Mouse (Mus musculus) heart, embryonic 14.5 days (tissue): ENCODE measurements at regions not wholly inside any gene's neighbourhood (a gene's known extent, or its start where the extent isn't known, plus 50 kb on each side); places are given as distances from the start of the nearest gene placed in this dataset.

Experiments
- ATAC-seq: fragments of 200-750 bp; cut with Nextera tagmentation; 2 replicates; pipeline ENCODE4 v1.8.0; 2017; ENCODE audit warnings: low read depth, moderate TSS enrichment; ENCODE audit not compliant: insufficient number of reproducible peaks, insufficient read depth, low FRiP score
- H3K27ac ChIP-seq, 2 experiments: fragments of 200-500 bp in 1 of 2; fragments of 300-500 bp in 1 of 2; sonication (generic) in 1 of 2; replicated peaks in 1 of 2; 2 replicates each; pipeline ENCODE4 v1.5.1; 2012 to 2014; ENCODE audit warnings: low read depth in 2 of 2, low read length in 2 of 2, control low read depth in 1 of 2, mild to moderate bottlenecking in 1 of 2, mixed read lengths in 1 of 2; ENCODE audit not compliant: control insufficient read depth in 1 of 2, insufficient read depth in 1 of 2
- H3K27me3 ChIP-seq: fragments of 300-500 bp; sonication (generic); 2 replicates; pipeline ENCODE4 v1.6.1; 2014; ENCODE audit warnings: mild to moderate bottlenecking, low read length, control low read depth; ENCODE audit not compliant: control insufficient read depth, insufficient read depth
- H3K36me3 ChIP-seq: fragments of 300-500 bp; sonication (generic); 2 replicates; pipeline ENCODE4 v1.6.1; 2014; ENCODE audit warnings: mild to moderate bottlenecking, control low read depth, low read length, mixed read lengths; ENCODE audit not compliant: control insufficient read depth, insufficient read depth
- H3K4me1 ChIP-seq, 2 experiments: fragments of 200-500 bp in 1 of 2; fragments of 300-500 bp in 1 of 2; sonication (generic) in 1 of 2; 2 replicates each; pipeline ENCODE4 v1.6.1; 2012 to 2014; ENCODE audit warnings: low read length in 2 of 2, control low read depth in 1 of 2, mixed read lengths in 1 of 2; ENCODE audit not compliant: control insufficient read depth in 2 of 2, insufficient read depth in 2 of 2
- H3K4me2 ChIP-seq: fragments of 300-500 bp; sonication (generic); 2 replicates; pipeline ENCODE4 v1.6.1; 2014; ENCODE audit warnings: mild to moderate bottlenecking, low read length
- H3K4me3 ChIP-seq, 2 experiments: fragments of 200-500 bp in 1 of 2; fragments of 300-500 bp in 1 of 2; sonication (generic) in 1 of 2; 2 replicates each; pipeline ENCODE4 v1.5.1; 2012 to 2014; ENCODE audit warnings: low read length in 2 of 2, mild to moderate bottlenecking in 2 of 2, control low read depth in 1 of 2, low read depth in 1 of 2, moderate library complexity in 1 of 2; ENCODE audit not compliant: control insufficient read depth in 1 of 2, insufficient read depth in 1 of 2
- H3K9ac ChIP-seq: fragments of 300-500 bp; sonication (generic); 2 replicates; pipeline ENCODE4 v1.6.1; 2014; ENCODE audit warnings: mild to moderate bottlenecking, low read length
- H3K9me3 ChIP-seq: fragments of 300-500 bp; sonication (generic); 2 replicates; pipeline ENCODE4 v1.6.1; 2016; ENCODE audit warnings: low read length, control low read depth; ENCODE audit not compliant: control insufficient read depth
- WGBS: fragments of 180-500 bp; shearing (Covaris S2); extraction: QIAGEN DNeasy Blood & Tissue Kit; methylation state at CpG from one replicate; pipeline ENCODE4 v1.1.7; 2014; 5-methylcytosine and 5-hydroxymethylcytosine counted together

DNA sequence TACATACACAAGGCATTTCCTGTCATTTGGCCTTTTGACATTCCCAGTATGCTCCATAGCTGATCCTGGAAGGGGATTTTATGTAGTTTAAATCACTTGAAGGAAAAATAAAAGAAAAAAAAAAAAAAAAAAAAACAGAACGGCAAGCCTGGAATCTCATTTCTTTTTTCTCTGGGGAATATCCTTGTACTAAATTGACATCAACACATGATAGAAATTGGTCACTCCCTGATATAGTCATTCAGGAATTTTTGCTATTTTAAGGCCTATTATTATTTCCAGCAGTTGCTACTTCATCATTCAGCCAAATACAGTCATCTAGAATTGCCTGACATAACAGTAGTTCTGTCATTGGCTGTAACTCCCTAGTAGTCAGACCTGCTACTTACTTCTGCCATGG lies 538.8 kb upstream of the Zeb2 start:
- 54% methylated on average over 1 of the region's 1 CpGs for WGBS
- H3K4me1 ChIP-seq = no peaks in the 10 kb centered on the region
- no peak overlapping the region for H3K4me2 ChIP-seq
- H3K4me3 ChIP-seq = no peak overlapping the region
- ATAC-seq = no peak
- H3K27me3 ChIP-seq = no peaks in the 10 kb centered on the region
- H3K27ac ChIP-seq = no peak overlapping the region
- H3K9me3 ChIP-seq = no peaks in the 10 kb centered on the region
- no peak overlapping the region for H3K9ac ChIP-seq
- no peaks in the 10 kb centered on the region for H3K36me3 ChIP-seq

DNA sequence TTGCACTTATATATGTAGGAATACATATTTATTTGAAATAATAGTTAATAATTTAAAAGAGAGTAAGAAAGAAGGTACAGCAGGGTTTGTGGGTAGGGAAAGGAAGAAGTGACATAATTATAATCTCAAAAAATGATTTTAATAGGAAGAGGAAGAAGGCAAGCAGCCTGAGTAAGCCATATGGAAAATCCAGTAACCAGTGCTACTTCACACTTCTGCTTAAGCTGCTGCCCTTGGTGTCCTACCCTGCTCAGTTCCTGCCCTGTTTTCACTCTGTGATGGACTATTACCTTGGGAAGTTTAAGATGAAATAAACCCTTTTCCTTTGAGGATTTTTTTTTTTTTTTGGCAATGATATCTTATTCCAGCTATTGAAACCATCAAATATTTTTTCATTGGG lies 537.5 kb upstream of the Zeb2 start:
- Histone ChIP-seq H3K27ac (no peak overlapping the region), H3K36me3 (no peaks in the 10 kb centered on the region), H3K4me1 (no peaks in the 10 kb centered on the region), H3K27me3 (no peaks in the 10 kb centered on the region), H3K4me3 (no peak overlapping the region), H3K4me2 (no peak overlapping the region), H3K9me3 (no peaks in the 10 kb centered on the region), H3K9ac (no peak overlapping the region)
- no peak for ATAC-seq

DNA sequence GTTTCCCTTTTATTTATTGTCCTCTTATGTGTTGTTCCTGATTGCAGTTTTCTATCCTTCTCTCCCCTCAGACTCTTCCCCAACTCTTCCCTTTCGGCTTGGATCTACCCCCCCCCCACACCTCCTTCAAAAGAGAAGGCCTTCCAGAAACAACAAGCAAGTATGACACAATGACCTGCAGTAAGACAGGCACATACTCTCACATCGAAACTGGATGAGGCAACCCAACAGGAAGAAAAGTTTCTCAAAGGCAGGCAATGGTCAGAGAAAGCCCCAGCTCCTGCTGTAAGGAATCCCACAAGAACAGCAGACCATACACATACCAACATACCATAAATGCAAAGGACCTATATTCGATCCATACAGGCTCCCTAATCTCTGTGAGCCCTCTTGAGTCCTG lies 535.8 kb upstream of the Zeb2 start:
- H3K4me2 ChIP-seq = no peak overlapping the region
- no peaks in the 10 kb centered on the region for H3K36me3 ChIP-seq
- no peak for ATAC-seq
- H3K9me3 ChIP-seq = no peaks in the 10 kb centered on the region
- H3K4me3 ChIP-seq = no peak overlapping the region
- H3K27ac ChIP-seq = no peak overlapping the region
- WGBS = 72% methylated on average over 3 of the region's 3 CpGs
- H3K27me3 ChIP-seq = no peaks in the 10 kb centered on the region
- H3K4me1 ChIP-seq = no peaks in the 10 kb centered on the region
- no peak overlapping the region for H3K9ac ChIP-seq

DNA sequence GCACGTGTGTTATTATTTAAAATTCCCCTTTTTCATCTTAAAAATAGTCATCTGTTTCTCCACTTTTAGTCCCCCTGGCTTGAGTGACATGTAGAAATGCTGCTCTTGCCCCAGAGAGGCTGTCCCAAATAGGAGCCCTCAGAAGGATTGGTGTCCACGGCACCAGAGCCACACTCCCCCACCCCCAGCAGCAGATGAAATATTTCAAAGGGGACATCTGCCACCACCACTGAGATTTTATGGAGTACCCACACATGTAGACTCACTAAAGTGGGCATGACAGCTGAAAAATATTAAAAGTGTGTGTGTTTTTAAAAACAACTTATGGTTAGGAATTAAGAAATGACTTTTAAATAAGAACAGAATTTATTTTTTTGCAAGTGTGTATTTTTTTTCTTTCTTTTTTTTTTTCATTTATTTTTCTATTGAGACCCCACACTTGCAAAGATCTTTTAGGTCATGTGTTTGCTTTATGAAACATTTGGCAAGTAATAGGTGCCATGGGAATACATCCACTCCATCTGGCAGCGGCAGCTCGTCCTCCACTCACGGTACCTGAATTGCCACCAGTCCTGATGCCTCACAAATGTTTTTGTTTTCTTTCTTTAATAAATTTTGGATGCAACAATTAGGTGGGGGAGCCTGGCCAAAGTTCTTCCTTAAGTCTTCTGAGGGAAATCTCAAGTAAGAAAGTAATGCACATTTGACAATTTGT lies 533.2 kb upstream of the Zeb2 start:
- Histone ChIP-seq H3K9me3 (no peaks in the 10 kb centered on the region), H3K9ac (no peak overlapping the region), H3K27me3 (no peaks in the 10 kb centered on the region), H3K4me3 (no peak overlapping the region), H3K4me1 (no peaks in the 10 kb centered on the region), H3K36me3 (no peaks in the 10 kb centered on the region), H3K27ac (no peak overlapping the region), H3K4me2 (no peak overlapping the region)
- no peak for ATAC-seq
- WGBS = 83% methylated on average over 5 of the region's 5 CpGs

DNA sequence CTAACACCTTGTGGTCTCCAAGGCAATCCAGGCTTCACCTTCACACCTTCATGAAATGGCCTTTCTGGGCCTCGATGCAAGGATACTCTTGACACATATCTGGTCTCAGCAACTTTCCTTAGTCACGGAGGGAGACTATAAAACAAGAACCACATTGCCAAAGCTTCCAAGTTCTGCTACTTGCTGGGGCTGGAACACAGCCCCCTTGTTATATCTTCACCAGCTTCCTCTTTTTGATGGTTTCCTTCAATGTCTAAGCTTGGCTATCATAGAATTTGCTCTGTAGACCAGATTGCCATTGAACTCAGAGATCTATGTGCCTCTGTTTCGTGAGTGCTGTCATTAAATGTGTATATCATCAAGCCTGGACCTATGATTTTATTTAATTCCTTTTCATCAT lies 530.7 kb upstream of the Zeb2 start:
- Histone ChIP-seq H3K9me3 (no peaks in the 10 kb centered on the region), H3K27ac (no peak overlapping the region), H3K4me3 (no peak overlapping the region), H3K27me3 (no peaks in the 10 kb centered on the region), H3K36me3 (no peaks in the 10 kb centered on the region), H3K4me1 (no peaks in the 10 kb centered on the region), H3K4me2 (no peak overlapping the region), H3K9ac (no peak overlapping the region)
- ATAC-seq = no peak
- 80% methylated on average over 3 of the region's 3 CpGs for WGBS

DNA sequence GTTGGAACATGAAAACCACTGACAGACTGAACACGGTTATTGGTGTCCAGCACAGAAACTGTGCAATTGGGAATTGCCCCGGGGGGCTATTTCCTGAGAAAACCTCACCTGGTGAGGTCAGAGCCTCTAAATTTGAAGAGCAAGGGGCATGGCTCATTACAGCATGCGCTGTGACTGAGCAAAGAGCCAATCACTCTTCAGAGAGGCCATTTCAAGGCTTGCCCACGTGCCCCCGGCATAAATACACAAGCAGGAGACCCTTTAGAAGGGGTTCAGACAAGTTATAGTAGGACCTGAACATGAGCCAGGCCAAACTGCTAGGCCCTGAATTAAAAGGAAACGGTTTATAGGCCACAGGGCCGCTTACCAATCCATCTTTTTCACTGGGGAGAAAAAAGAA lies 512.9 kb upstream of the Zeb2 start:
- no peak overlapping the region for H3K9ac ChIP-seq
- no peaks in the 10 kb centered on the region for H3K36me3 ChIP-seq
- no peak overlapping the region for H3K4me2 ChIP-seq
- 71% methylated on average over 7 of the region's 7 CpGs for WGBS
- no peaks in the 10 kb centered on the region for H3K4me1 ChIP-seq
- H3K27me3 ChIP-seq = no peaks in the 10 kb centered on the region
- H3K27ac ChIP-seq = no peak overlapping the region
- ATAC-seq = no peak
- no peaks in the 10 kb centered on the region for H3K9me3 ChIP-seq
- H3K4me3 ChIP-seq = no peak overlapping the region

DNA sequence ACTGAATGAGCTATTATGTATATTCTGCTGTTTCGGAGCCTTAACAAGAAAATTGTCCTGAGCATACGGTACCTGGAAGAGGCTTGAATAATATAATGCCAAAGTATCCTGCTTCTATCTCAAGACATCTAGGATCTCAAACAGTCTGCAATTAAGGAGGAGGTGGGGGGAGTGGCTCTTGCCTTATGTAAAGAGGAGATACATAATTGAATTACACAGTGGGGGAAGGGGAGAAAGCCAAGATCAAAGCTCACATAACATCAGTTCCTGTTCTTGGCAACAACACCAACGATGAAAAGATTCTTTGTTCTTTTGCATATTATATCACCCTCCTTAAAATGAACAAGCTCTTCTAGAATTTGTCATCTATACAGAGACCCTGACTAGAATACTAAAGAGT lies 512.4 kb upstream of the Zeb2 start:
- H3K27ac ChIP-seq = no peak overlapping the region
- ATAC-seq = no peak
- no peaks in the 10 kb centered on the region for H3K27me3 ChIP-seq
- H3K36me3 ChIP-seq = no peaks in the 10 kb centered on the region
- H3K9ac ChIP-seq = no peak overlapping the region
- H3K4me2 ChIP-seq = no peak overlapping the region
- no peaks in the 10 kb centered on the region for H3K9me3 ChIP-seq
- whole genome bisulfite sequencing = 77% methylated on average over 3 of the region's 3 CpGs
- H3K4me1 ChIP-seq = no peaks in the 10 kb centered on the region
- no peak overlapping the region for H3K4me3 ChIP-seq

DNA sequence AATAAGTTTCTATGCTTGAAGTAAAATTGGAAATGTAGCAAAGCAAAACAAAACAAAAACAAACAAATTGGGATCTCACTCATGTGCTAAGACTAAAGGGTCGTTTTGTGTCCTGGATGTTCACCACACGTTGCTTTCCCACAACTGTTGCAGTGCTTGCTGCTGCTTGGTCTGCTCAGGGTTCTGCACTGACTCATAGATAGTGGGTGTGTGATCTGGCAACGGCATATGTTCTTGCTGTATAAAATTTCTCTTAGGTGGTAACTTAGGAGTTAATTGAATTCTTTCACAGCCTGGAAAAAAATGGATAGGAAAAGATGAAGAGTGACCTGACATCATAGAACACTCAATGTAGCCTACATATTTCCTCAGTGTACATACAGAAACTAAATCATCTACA lies 505.9 kb upstream of the Zeb2 start:
- WGBS = 52% methylated on average over 3 of the region's 3 CpGs
- H3K4me2 ChIP-seq = no peak overlapping the region
- no peak for ATAC-seq
- no peaks in the 10 kb centered on the region for H3K27me3 ChIP-seq
- H3K27ac ChIP-seq = no peak overlapping the region
- H3K9ac ChIP-seq = no peak overlapping the region
- no peaks in the 10 kb centered on the region for H3K9me3 ChIP-seq
- H3K36me3 ChIP-seq = no peaks in the 10 kb centered on the region
- no peak overlapping the region for H3K4me3 ChIP-seq
- no peaks in the 10 kb centered on the region for H3K4me1 ChIP-seq
